Mouse (Mus musculus) spleen, postnatal 14 days (tissue): ENCODE results near the gene Gm867.
A peak's percentile ranks its signal among the peaks of the same experiment; 100 is the strongest.

Source experiments
- DNase-seq, 2 experiments: peaks; one replicate each; pipeline ENCODE4 v3.0.0; 2021 to 2022; ENCODE audit warnings: low spot score in 2 of 2

The Gm867 gene

DNA sequence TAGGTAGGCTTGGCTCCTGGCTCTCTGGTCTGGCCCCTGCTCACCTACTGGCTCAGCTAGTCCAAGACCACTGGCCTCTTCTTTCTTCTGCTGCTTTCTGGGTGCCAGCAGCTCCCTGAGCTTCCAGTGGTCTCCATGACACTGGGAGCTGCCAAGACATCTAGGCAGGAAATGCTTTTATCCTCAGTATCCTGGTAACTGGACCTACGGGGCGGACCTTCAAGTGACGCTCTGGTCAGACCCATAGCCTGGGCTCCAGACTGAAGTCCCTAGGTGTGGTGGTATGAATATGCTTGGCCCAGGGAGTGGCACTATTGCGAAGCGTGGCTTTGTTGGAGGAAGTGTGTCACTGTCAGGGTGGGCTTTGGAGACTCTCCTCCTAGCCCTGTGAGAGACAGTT, at the start of gene Gm867:
Gm867 (minus strand) TSS at position 153 of the 400 bp plus-strand sequence.
- DNase-seq, result no peak

DNA sequence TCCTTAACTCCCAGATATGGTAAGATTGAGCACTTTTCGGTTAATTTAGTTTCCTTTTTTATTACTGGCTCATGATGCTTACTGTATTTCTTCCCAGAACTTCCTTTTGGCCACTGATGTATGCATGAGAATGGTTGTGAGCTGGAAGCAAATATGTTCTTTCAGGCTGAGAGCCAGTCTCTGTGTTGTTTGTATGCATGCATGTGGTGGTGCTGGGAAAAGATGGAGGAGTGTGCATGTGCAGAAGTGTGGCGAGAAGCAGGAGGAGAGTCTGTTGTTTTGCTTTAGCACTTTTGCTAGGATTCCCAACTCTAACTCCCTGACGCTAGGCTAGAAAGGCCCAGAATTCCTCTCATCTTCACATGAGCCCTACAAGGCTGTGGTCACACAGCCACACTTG, 39.0 kb upstream of the Gm867 start:
- no peak for DNase-seq

DNA sequence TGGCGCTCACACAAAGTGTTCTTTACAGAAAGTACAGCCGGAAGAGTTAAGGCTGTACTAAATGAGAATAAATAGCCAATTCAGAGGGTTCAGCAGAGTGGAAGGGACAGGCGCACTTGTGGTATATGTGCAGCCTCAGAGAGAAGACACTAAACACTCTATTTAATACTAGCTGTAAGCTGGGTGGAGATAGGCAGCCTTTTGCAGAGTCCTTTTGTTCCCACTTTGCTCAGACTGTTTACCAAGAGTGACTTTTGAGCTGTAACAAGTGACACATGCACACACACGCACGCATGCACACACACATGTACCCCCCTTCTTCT, 38.3 kb upstream of the Gm867 start:
- DNase-seq, result no peak

DNA sequence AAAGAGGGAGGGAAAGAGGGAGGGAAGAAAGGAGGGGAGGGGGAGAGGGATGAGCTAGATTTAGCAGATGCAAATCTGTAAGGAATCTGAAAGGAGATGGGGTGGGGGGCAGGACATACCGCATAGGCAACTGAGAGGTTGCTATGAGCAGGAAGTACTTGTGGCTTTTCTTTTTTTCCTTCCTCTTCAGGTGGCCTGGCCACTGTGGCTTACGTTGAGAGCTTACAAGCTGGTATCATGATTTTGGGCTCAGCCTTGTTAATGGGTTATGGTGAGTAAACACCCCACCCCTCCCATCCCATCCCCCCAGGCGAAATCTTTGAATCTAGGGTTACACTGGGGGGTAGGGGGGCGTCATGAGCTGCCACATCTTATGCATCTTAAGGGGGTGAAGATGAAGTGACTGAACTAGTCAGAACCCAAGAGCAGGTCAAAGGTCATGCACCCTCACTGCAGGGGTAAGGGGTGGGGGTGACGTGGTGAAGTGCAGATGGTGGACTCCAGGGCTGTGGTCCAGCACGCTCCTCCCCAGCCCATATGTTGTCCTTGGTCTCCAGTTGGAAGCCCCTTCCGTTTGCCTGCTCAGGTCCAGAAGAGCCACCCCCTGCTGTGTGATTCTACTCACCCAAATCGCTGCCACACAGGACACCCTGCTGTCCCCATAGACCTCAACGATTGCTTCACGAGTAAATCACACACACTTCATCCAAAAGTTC, 37.8 kb upstream of the Gm867 start:
- no peak for DNase-seq

DNA sequence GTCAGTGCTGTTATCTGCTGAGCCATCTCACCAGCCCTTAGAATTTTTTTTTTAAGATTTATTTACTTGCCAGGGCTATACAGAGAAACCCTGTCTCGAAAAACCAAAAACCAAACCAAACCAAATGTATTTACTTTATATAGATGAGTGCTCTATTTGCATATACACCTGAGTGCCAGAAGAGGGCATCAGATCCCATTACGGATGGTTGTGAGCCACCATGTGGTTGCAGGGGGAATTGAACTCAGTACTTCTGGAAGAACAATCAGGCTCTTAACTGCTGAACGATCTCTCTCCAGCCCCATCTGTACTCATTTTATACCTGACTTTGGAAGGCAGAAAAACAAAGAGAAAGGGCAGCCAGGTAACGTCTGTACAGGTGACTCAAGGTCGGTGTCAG, 34.7 kb upstream of the Gm867 start:
- no peak for DNase-seq

DNA sequence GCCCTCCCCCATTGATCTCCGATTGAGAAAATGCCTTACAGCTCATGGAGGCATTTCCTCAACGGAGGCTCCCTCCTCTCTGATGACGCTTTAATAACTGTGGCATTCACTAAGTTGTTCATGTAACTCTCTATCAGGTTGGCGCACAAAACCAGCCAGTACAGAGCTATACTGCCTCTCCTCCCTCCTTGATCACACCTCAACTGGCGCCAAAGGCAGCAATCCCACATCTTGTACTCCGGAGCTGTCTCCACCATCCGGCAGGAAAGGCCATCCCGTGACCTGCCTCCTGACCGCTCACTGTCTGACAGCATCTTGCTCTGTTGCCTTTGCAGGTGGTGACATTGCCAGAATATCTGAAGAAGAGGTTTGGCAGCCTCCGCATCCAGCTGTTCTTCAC, 33.4 kb upstream of the Gm867 start:
- no peak for DNase-seq

DNA sequence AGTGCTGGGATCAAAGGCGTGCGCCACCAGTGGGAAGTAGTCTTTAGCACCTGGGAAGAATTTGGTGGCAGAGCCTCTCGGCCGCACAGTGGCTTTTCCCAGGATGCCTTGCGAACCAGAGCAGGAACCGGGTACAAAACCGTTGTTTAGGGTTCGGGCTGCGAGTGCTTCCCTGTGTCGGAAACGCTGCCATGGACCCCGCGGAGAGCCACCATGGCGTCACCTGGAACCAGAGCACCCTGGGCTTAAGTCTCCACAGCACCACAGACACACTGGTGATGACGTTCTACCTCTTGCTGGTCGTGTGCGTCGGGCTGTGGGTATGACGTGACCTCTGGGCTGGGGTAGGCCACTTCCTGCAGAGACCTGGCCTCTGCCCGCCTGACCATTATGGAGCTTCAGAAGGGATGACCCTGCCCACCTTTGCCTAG, 13.9 kb upstream of the Gm867 start, which contains the start of gene Gm5134:
Gm5134 (plus strand) TSS at position 134 of the 431 bp plus-strand sequence.
- DNase-seq, result no peak

DNA sequence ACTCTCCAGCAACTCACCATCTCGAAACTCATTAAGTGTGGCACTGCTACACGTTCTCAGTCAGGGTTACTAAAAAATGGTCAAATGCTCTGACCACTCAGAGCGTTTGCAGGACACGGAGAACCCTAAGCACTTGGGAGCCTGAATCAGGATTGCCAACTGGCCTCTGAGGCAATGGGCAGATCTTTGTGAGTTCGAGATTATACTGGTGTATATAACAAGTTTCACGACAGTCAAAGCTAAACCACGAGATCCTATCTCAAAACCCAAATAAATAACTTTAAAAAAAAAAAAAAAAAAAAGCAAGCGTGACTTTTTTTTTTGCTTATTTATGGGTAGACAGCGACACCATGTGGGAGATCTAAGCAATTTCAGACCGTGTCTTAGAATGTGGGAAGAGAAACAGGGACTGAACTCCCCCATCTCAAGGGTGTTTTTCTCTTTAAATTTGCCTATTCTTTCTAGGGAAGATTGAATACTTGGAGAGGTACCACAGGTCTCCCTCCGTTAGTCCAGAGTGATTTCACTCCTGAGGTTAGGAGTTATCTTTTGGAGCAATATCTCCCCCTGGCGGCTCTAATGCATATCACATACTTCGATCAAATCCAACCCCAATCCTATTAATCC, 11.1 kb upstream of the Gm867 start:
- peak in 1 of 2 experiments; percentile 29 for DNase-seq

DNA sequence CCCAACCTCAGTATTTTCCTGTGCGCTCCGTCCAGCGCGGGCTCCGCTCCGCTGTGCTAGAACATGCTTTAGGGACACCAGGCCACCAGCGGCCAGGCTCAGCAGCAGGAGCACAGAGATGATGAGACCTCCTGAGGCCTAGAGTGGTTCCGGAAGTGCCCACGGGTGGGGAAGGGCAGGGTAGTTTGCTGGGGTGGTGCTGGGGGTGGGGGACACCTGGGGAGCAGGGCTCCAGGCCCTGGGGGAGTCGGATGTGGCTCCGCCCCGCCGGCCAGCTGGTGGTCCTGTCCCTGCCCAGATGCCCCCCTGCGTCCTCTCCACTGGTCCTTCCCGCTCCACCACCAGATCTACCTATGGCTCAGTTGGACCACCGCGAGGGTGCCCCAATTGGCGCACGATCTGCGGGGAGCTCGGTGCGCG, 10.3 kb upstream of the Gm867 start:
- peak in 1 of 2 experiments; percentile 32 for DNase-seq

DNA sequence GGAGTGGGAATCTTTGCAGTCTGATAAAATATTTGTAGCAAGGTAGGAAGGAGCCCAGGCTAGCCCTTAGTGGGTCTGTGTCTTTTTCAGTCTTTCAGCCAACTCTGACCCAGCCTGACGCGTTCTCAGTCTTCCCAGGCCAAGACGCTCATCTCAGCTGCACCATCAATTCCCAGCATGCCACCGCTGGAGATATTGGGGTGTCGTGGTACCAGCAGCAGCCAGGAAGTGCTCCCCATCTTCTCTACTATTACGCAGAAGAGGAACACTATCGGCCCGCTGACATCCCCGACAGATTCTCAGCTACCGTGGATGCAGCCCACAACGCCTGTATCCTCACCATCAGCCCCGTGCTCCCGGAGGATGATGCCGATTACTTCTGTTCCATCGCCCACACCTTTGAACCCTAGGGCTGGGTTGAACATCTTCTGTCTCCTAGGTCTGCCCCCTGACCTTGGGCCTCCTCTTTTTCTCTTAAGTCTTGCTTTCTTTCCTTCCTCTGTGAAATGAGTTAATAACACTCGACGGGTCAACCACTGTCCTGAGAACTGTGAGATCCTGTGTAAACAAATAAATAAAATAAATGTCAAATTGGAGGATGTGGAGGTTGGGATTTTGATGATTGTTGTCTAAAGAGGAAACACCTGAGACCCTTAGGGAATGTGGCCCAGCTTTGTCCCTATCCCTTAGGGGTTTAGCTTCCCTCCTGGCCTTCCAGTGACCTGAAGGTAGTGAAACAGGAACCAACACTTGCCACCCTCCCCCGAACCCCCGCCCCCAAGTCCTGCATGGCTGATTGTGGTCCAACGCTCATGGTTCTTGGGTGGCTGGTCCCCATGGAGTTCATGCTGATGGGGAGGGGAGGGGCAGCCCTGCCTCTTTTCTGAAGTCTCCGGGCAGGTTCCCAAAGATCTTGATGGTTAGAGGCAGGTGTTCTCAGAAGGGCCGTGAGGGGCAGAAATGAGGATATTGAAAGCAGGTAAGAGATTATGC, 8.9 kb upstream of the Gm867 start:
- peak in 1 of 2 experiments; percentile 33 for DNase-seq

DNA sequence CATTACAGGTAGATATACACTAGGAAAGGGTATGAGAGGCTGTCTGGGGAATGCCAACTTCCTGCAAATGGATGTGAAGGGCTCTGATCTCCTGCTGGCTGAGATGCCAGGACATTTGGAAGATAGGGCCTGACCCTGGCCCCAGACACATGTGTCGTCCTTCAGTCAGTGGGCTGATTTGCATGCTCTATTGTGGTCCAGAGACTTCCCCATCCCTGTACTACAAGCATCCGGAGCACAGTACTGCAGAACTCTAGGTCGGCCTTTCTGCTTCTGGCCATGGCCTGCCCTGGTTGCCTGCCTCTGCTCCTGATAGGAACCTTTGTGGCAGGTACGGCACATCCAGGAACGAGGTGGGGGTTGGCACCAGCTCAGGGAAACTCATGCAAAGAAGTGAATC, 7.6 kb upstream of the Gm867 start:
- no peak for DNase-seq

DNA sequence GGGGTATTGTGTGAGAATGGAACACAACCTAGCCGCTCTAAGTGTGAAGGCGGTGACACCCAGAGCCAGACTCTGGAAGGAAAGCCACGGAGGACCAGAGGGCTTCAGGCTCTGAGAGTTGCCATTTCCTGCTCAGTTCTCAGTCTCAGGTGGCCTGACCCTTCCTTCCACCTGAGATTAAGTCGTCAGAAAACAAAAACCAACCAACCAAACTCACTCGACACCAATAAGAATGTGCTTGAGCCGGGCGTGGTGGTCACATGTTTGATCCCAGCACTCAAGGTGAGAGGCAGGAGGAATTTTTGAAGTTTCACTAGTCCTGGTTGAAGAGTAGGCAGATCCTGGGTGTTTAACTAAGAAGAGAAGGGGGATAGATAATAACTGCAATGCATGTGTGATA, 5.4 kb upstream of the Gm867 start:
- no peak for DNase-seq

DNA sequence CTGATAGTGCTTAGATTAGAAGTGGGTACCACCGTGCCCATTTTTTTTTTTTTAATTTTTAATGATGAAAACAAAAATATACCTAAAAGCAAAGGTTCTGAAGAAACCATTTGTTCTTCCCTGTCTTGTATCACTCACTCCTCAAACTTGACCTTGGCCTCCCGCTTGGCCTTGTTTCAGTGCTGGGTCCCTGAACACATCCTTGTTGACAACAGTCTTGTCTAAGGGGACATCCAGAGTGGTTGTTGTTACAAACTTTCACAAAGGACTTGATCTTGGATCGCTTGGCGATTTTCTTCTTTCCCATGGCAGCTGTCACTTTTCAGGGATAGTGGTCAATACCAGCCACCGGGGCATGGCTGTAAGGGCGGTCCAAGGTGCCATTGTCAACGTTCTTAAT, 4.7 kb upstream of the Gm867 start:
- DNase-seq, result no peak

DNA sequence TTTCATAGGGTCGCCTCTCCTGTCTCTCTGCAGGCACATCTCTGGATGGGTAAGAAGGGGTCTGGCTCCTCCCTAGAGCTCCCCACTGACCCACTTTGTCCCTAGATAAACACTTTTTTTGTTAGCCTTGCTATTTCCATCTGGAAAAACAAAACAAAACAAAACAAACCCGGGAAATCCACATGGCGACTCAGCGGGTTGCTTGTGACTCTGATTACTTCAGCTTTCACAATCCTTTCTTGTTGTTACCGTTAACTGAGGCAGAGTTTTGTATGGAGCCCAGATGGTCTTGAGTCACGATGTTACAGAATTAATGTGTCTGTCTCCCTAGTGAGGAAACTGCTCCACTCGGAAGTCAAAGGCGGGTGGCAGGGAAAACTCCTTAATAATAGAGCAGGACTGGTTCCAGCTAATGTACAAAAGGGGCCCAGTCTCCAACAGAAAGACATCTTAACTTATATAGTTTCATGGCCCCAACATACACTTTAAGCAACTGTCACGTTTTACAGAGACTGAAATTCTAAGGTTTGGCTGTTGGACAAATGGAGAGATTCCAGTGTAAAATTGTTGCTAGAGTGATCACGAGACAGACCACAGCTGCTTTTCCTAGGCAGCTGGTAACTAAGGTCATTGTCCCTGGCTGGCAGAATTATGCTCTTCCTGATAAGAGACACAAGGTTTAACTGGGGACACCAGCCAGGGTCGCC, 3.7 kb upstream of the Gm867 start:
- DNase-seq, result no peak

DNA sequence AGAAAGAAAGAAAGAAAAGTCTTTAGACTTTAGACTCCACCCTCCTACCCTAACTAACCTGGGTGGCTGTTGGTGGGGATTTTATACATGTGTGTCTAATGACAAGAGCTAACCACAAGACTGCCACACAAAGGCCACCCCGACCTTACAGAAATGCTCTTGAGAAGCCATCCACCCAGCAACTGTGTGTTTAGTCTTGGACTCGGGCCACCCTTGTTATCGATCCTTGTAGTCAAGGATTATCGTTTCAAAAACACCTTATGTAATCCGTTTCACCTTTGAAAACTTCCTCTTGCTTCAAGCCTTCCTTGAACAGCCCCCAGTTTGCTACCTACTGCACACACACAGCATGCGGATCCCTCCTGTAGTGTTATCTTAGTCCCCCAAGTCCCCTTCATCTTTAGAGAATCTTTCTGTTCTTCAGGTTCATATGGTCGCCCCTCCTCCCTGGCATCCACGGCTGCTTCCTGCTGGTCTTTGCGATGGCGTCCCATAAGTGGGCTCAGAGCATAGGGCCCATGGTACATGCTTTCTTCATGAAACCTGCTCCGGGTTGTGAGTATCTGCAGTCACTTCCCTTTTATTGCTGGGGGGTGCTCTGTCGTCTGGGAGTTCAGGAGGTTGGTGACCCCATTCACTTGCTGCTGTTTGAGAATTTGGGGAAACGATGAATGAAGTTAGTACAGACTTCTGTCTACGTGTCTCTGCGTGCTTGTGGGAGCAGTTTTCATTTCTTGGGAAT, 2.4 kb upstream of the Gm867 start, which contains the start of gene Vpreb3:
Vpreb3 (plus strand) TSS at position 322 of the 742 bp plus-strand sequence.
- no peak for DNase-seq

DNA sequence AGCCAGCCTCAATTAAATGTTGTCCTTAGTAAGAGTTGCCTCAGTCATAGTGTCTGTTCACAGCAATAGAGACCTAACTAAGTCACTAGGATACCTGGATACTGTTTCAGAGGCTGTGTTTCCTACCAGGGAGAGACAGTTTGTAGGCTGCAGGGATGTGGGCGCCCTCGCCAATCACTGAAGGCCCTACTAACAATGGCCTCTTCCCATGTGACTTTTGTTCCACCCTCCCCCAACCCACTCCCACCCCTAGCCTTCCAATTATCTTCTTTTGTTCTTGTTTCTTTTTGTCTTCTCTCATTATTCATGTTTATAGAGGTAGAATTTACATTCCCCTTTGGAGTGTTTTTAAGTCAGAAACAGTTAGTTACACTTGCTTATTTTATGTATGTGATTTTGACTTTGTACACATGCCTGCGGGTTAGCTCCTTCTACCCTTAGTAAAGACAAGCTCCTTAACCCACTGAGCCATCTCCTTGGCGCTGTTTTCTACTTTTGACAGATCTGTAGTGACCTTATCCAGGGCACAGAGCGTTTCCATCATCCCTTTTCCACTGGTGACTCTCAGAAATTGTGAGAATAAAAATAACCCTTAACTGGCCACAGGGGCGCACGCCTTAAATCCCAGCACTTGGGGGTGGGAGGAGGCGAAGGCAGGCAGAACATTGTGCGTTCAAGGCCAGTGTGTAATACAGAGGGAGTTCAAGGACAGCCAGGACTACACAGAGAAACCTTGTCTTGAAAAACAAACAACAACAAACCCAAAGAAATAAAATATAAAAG, 761 bp upstream of the Gm867 start:
- DNase-seq, result no peak

DNA sequence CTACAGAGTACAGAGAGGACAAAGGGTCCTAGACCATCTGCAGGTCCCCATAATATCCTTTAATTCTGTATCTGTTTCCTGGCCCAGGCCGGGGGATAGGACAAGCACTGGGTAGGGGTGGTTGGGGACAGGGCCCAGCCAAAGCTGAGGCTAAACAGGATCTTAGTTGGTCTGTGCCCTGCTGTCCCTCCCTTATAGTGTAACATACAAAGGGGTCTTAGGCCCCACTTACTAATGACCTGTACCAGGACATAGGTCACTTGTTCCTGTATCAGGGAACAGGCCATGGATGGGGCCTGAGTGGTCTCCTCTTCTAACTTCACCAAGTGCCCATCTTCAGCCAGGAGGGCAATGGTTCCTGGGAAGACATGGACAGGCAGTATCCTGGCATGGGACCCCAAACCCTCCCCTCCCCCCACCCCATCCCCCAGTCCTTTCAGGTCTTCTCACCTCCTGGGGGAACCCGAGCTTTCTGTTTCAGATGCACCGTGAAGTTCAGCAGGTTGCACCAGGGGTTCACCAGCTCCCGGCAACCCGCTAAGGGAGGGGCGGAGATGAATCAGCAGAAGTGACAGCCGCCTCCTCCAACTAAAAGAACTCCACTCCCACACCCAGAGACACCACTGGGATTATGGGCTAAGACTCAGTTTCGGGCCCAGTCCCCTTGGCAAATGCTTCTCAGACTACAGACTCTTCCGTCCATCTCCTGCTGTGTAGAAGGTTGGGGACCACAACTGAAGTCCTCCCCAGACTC, 814 bp downstream of the Gm867 start:
- peak; percentile 54 to 62 for DNase-seq

DNA sequence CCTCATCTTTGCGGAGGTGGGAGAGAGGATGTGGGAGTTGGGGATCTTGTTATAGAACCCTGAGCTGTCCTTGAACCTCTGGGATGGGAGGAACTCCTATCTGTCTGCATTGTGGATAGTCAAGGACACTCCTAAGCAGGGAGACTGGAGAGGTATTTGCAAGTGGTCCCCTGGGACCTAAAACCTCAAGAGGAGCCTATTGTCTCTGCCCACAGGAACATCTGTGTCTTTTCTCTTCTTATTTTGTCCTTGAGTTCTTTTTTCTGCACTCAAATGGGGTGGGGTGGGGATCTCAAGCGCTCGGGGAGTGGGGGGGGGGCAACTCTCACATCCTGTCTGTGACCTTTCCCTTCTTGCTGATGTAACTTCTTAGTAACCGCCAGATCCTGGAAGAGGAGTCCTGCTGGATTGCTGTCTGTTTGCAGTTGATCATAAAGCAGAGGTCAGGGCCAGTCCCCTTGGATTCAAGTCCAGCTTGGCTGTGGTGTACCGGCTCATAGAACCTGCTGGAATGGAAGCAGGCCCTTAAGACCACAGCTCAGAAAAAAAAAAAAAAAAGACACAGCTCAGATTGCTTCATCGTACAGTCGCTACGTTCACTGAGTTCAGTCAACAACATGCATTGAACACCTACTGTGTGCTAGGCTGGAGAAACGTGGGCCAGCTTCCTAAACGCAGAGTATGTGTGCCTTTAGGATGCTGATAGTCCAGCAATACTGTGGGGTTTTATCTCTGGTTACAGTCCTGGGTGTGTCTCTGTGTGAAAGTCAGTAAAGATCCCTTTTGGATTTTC, 2.4 kb downstream of the Gm867 start:
- peak in 1 of 2 experiments; percentile 20 for DNase-seq
